ENCODE assay signal across 8 mouse cellular contexts in genomic region chr11:22513075-22513474, GRCm38 (mm10). TPM values are rescaled to one million over a fixed set of nuclear protein-coding genes. Genes with fewer than 3 reads are reported as not detected.
DNase-seq lines count a peak whose midpoint lies in the region; ATAC-seq and TF ChIP-seq lines count a peak whose summit lies in the region.

No protein-coding gene starts in this region.

- ATAC-seq in liver, embryonic 14.5 days (ENCODE audit: insufficient read depth), result no peak

- peak overlapping the region; percentile 78 for H3K9ac ChIP-seq in liver, embryonic 14.5 days (replicated peaks)

- TF ChIP-seq CTCF in spleen, adult 2 months (IDR thresholded peaks at IDR 0.05; ENCODE audit: extremely low read depth, insufficient read depth, insufficient read length, insufficient replicate concordance), result no peak
- no peak for TF ChIP-seq CTCF in liver, embryonic 14.5 days (IDR thresholded peaks at IDR 0.05; ENCODE audit: low read depth)

- no peaks in the 10 kb centered on the region for H3K36me3 ChIP-seq in spleen, adult 2 months (ENCODE audit: control insufficient read depth, insufficient read depth, low read length)
- no peaks in the 10 kb centered on the region for H3K36me3 ChIP-seq in liver, embryonic 14.5 days (replicated peaks; ENCODE audit: control insufficient read depth, insufficient read depth, low read depth)

- TF ChIP-seq EP300 in liver, embryonic 14.5 days (IDR thresholded peaks at IDR 0.05; ENCODE audit: low read depth), result no peak

- no peaks in the 10 kb centered on the region for H3K4me1 ChIP-seq in spleen, adult 2 months (ENCODE audit: control insufficient read depth, insufficient read depth, insufficient read length)
- 0 out of 4 replicates have a peak, but pooled peaks cover 0 to 1% of the 10 kb centered on the region in 2 experiments for H3K4me1 ChIP-seq in liver, embryonic 14.5 days (replicated peaks; ENCODE audit: control insufficient read depth in 2 of 2, insufficient read depth in 2 of 2, low read length in 1 of 2)

- H3K9me3 ChIP-seq in liver, embryonic 14.5 days (ENCODE audit: control insufficient read depth, low read length), result no peaks in the 10 kb centered on the region

- peak overlapping the region; percentile 79 for H3K4me2 ChIP-seq in liver, embryonic 14.5 days (ENCODE audit: low read depth)

- DNase-seq in embryo, embryonic 10.5 days (ENCODE audit: low spot score), result peak; percentile 44
- DNase-seq in embryo, embryonic 10 days (ENCODE audit: low spot score), result no peak
- no peak for DNase-seq in spleen, adult 2 months (ENCODE audit: low read depth in 1 of 2, low spot score in 2 of 2)
- no peak for DNase-seq in spleen, postnatal 14 days (ENCODE audit: low spot score in 2 of 2)
- no peak for DNase-seq in liver, embryonic 14.5 days (ENCODE audit: low read depth in 3 of 3, low spot score in 3 of 3)
- DNase-seq in c-Kit-positive CD71-positive TER-119-positive erythroid progenitor cells, embryonic 14.5 days (ENCODE audit: low spot score), result no peak
- DNase-seq in adrenal gland, postnatal 36 days, result no peak
- DNase-seq in layer of hippocampus, adult 8-10 months (ENCODE audit: low spot score in 2 of 2), result no peak

- no peak for TF ChIP-seq POLR2A in spleen, adult 2 months (IDR thresholded peaks at IDR 0.05; ENCODE audit: low read depth, low read length)

- no peaks in the 10 kb centered on the region for H3K27me3 ChIP-seq in spleen, adult 2 months (ENCODE audit: control insufficient read depth, insufficient read depth, low read length)
- H3K27me3 ChIP-seq in liver, embryonic 14.5 days (ENCODE audit: control insufficient read depth, insufficient read depth, low read length), result no peaks in the 10 kb centered on the region

- H3K4me3 ChIP-seq in spleen, adult 2 months (ENCODE audit: extremely low read depth, insufficient read depth, insufficient read length), result peak overlapping the region; percentile 89; the same call in 1 of the 2 replicates
- H3K4me3 ChIP-seq in liver, embryonic 14.5 days (ENCODE audit: insufficient read depth in 1 of 2, low read depth in 2 of 2, low read length in 2 of 2), result peak overlapping the region in 1 of 2 experiments; percentile 76; a peak in 3 of 4 replicates

- 82% methylated on average over 11 of the region's 11 CpGs for WGBS in spleen, adult 2 months
- 57% methylated on average over 11 of the region's 11 CpGs for WGBS in liver, embryonic 14.5 days (ENCODE audit: insufficient replicate concordance)

- peak overlapping the region; percentile 72; the same call in 1 of the 2 replicates for H3K27ac ChIP-seq in spleen, adult 2 months (ENCODE audit: insufficient read depth, low read length)
- H3K27ac ChIP-seq in liver, embryonic 14.5 days, result peak overlapping the region; percentile 31; the same call in 1 of the 2 replicates

RNA-seq across cellular contexts. Expression of gene Tmem17, which starts 1.2 kb away (rescaled TPM):
- polyA plus RNA-seq in spleen, adult 2 months (2012; rRNA removed), result 1.1 and 1.5 TPM in 2 replicates
- polyA plus RNA-seq in liver, embryonic 14.5 days (2012; rRNA removed), result 1.0 and 1.1 TPM in 2 replicates
- 1.4 and 1.6 TPM in 2 replicates for polyA plus RNA-seq in liver, embryonic 14.5 days (2014; fragmentation: Nextera tagmentation; extraction: Ambion mirVana)
- 1 to 10 TPM; 2.0 to 3.7 TPM for total RNA-seq in adrenal gland, postnatal 36 days (2021)
- total RNA-seq in layer of hippocampus, adult 8-10 months (2022), result 1 to 10 TPM; 4.3 to 6.5 (median 5.7) TPM
